Mouse (Mus musculus): ENCODE measurements around the gene Pltp. TPM values are rescaled to one million over a fixed set of nuclear protein-coding genes. Genes with fewer than 3 reads are reported as not detected.
A peak's percentile ranks its signal among the peaks of the same experiment; 100 is the strongest.

Gene Pltp
- total and polyA plus RNA-seq, 3 experiments = 5.2 to 17.1 TPM; not detected in 1

DNA sequence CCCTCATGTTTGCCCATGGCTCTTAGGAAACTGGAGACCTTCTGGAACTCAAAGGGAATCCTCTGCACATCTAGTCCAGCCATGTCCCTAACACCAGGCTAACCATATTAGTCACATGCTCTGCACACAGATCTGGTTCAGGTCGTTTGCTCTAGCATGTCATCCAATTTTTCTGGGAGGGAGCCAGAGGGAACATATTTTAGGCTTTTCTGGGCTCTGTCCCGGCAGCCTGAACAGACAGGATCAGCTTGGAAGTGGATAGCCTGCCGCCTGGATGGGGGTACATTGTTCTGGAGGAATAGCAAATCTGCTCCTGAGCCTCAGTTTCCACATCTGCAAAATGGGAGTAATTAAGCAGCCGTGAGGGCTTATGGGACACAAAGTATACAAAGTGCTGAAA, 3.6 kb upstream of the Pltp start:
- Histone ChIP-seq H3K4me1 (ENCODE audit: control insufficient read depth in 1 of 2, insufficient read depth in 2 of 2, low read length in 2 of 2) (peaks cover 21 to 38% of the 10 kb centered on the region in 2 experiments), H3K27me3 (ENCODE audit: control insufficient read depth in 1 of 2, insufficient read depth in 2 of 2, low read length in 2 of 2) (no peaks in the 10 kb centered on the region), H3K9ac (ENCODE audit: control insufficient read depth, low read depth, low read length, poor library complexity, severe bottlenecking) (no peak overlapping the region), H3K27ac (ENCODE audit: control insufficient read depth, low read depth, low read length) (no peak overlapping the region), H3K4me3 (ENCODE audit: control insufficient read depth in 1 of 2, insufficient read depth in 1 of 2, low read depth in 2 of 2, low read length in 2 of 2) (no peak overlapping the region), H3K79me2 (ENCODE audit: control insufficient read depth, insufficient read depth, low read length, poor library complexity) (no peaks in the 10 kb centered on the region; the same call in 1 of the 2 replicates), H3K9me3 (replicated peaks; ENCODE audit: insufficient read depth, low read length) (no peaks in the 10 kb centered on the region), H3K36me3 (ENCODE audit: control insufficient read depth in 1 of 2, insufficient read depth in 2 of 2, low read length in 2 of 2) (peaks cover 0 to 25% of the 10 kb centered on the region in 2 experiments; a peak in 2 of 4 replicates)
- TF ChIP-seq MYB (IDR thresholded peaks at IDR 0.05; ENCODE audit: low read depth, low read length) (no peak), CHD2 (IDR thresholded peaks at IDR 0.05; ENCODE audit: low read length) (no peak), KAT2A (conservative IDR thresholded peaks at IDR 0.05; ENCODE audit: low read depth, low read length) (no peak)
- no peak for DNase-seq (ENCODE audit: low read depth, low spot score)

DNA sequence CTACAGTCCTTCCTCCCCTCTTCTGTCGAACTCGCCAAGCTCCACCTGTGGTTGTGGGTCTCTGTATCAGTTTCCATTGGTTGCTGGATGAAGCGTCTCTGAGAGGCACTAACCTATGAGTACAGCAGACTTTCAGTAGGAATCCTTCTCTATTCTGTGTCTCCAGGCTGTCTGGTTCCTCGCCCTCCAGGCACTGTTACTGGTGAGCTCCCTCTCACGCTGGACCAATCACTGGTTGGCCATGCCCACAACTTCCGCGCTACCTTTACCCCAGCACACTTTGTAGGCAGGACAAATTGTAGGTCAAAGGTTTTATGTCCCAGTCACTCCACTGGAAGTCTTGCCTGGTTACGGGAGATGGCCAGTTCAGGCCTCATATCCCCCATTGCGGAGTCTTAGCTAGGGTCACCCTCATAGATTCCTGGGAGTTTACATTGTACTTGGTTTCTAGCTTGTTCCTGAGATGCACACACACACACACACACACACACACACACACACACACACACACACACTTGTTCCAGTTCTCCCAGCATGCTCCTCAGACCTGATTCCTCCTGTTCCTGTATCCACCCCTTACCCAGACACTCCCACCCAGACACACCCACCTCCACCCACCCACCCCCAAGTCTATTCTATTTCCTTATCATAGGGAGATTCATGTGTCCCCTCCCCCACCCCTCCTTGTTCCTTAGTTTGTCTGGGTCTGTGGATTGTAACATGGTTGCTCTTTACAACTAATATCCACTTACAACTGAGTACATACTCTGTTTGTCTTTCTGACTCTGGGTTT, 2.3 kb upstream of the Pltp start:
- Histone ChIP-seq H3K79me2 (ENCODE audit: control insufficient read depth, insufficient read depth, low read length, poor library complexity) (no peaks in the 10 kb centered on the region; the same call in 1 of the 2 replicates), H3K9me3 (replicated peaks; ENCODE audit: insufficient read depth, low read length) (no peaks in the 10 kb centered on the region), H3K9ac (ENCODE audit: control insufficient read depth, low read depth, low read length, poor library complexity, severe bottlenecking) (peak overlapping the region; percentile 29), H3K27me3 (ENCODE audit: control insufficient read depth in 1 of 2, insufficient read depth in 2 of 2, low read length in 2 of 2) (no peaks in the 10 kb centered on the region), H3K4me1 (ENCODE audit: control insufficient read depth in 1 of 2, insufficient read depth in 2 of 2, low read length in 2 of 2) (peaks cover 17 to 36% of the 10 kb centered on the region in 2 experiments), H3K36me3 (ENCODE audit: control insufficient read depth in 1 of 2, insufficient read depth in 2 of 2, low read length in 2 of 2) (peaks cover 0 to 24% of the 10 kb centered on the region in 2 experiments; a peak in 2 of 4 replicates), H3K4me3 (ENCODE audit: control insufficient read depth in 1 of 2, insufficient read depth in 1 of 2, low read depth in 2 of 2, low read length in 2 of 2) (peak overlapping the region; percentile 17 to 39), H3K27ac (ENCODE audit: control insufficient read depth, low read depth, low read length) (peak overlapping the region; percentile 64)
- TF ChIP-seq ZMIZ1 (IDR thresholded peaks at IDR 0.05; ENCODE audit: low read depth, low read length) = 0 out of 2 replicates have a peak, but pooled peaks have one; percentile 31
- TF ChIP-seq ELF1 (IDR thresholded peaks at IDR 0.05; ENCODE audit: low read depth, low read length) = peak; percentile 38; the same call in 1 of the 2 replicates
- TF ChIP-seq CHD1 (IDR thresholded peaks at IDR 0.05; ENCODE audit: low read depth, low read length) = no peak
- TF ChIP-seq MAZ (IDR thresholded peaks at IDR 0.05; ENCODE audit: low read depth, low read length) = peak; percentile 48; the same call in 1 of the 2 replicates
- TF ChIP-seq EP300 (IDR thresholded peaks at IDR 0.05; ENCODE audit: low read depth in 1 of 2, low read length in 2 of 2) = 0 out of 4 replicates have a peak, but pooled peaks of 1 of the 2 experiments have one; percentile 3
- TF ChIP-seq NELFE (IDR thresholded peaks at IDR 0.05; ENCODE audit: low read depth, low read length) = peak; percentile 50; the same call in 1 of the 2 replicates
- peak; percentile 27; the same call in 1 of the 2 replicates for TF ChIP-seq ETS1 (IDR thresholded peaks at IDR 0.05; ENCODE audit: low read depth, low read length)
- no peak for TF ChIP-seq MYB (IDR thresholded peaks at IDR 0.05; ENCODE audit: low read depth, low read length)
- 0 out of 2 replicates have a peak, but pooled peaks have one; percentile 16 for TF ChIP-seq TCF12 (IDR thresholded peaks at IDR 0.05; ENCODE audit: low read depth, low read length)
- TF ChIP-seq BHLHE40 (IDR thresholded peaks at IDR 0.05; ENCODE audit: borderline replicate concordance, low read depth, low read length) = 0 out of 2 replicates have a peak, but pooled peaks have one; percentile 26
- peak in 1 of 2 experiments; percentile 59; a peak in 2 of 4 replicates for TF ChIP-seq POLR2A (IDR thresholded peaks at IDR 0.05; ENCODE audit: control insufficient read depth in 1 of 2, insufficient read depth in 1 of 2, low read depth in 1 of 2, low read length in 2 of 2, poor library complexity in 1 of 2)
- TF ChIP-seq HCFC1 (IDR thresholded peaks at IDR 0.05; ENCODE audit: low read depth, low read length) = 0 out of 2 replicates have a peak, but pooled peaks have one; percentile 40
- TF ChIP-seq MEF2A (IDR thresholded peaks at IDR 0.05; ENCODE audit: extremely low read depth, insufficient replicate concordance, low read depth, low read length, poor library complexity, severe bottlenecking) = no peak
- no peak for TF ChIP-seq POLR2AphosphoS5 (IDR thresholded peaks at IDR 0.05; ENCODE audit: borderline replicate concordance, low read depth, low read length)
- peak; percentile 57; the same call in 1 of the 2 replicates for TF ChIP-seq TBP (IDR thresholded peaks at IDR 0.05; ENCODE audit: low read depth, low read length)
- peak; percentile 86 for DNase-seq (ENCODE audit: low read depth, low spot score)
